In the genomic region with DNA sequence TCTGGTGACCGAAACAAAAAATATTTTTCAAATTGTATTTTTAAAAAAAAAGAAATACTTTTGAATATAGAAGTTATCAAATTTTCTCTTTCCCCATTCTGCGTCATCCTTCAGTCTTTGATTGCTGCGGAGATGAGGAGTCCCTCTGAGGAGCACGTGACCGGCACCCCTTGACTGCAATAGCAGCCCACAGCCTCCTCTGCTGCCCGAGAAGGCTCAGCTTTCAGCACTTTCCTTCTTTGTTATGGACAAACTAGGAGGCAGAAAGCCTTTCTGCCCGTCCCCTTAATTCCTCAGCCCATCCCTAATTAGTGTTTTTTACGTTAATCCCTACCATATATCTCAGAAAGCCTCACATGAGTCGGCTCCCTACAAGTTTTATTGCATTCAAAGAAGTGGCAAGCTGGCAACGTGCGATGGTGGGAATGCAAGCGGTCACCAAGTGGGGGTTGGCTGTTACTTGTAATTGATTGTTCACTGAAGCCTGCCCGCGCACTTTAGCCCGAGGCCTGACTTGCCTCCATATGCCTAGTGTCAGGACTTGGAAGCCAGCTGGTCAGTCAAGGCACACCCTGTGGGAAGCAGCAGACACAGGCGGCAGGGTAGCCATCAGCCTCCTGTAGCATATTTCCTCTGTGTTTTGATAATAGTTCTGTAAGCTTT, we compare ENCODE assay signal across 8 mouse cellular contexts.
DNase-seq lines count a peak whose midpoint lies in the region; ATAC-seq and TF ChIP-seq lines count a peak whose summit lies in the region.

No protein-coding gene starts in this region.

- no peak for TF ChIP-seq POLR2A in brain, embryonic 14.5 days (IDR thresholded peaks at IDR 0.05; ENCODE audit: borderline replicate concordance, extremely low read depth, insufficient read depth, insufficient read length, poor library complexity, severe bottlenecking)

- H3K9me3 ChIP-seq in forebrain, embryonic 13.5 days (replicated peaks) = no peaks in the 10 kb centered on the region
- no peaks in the 10 kb centered on the region for H3K9me3 ChIP-seq in midbrain, embryonic 11.5 days (ENCODE audit: control insufficient read depth, low read length)

- no peak for TF ChIP-seq CTCF in gastrocnemius, adult 2 months (IDR thresholded peaks at IDR 0.05)
- TF ChIP-seq CTCF in brain, embryonic 14.5 days (IDR thresholded peaks at IDR 0.05; ENCODE audit: borderline replicate concordance, extremely low read depth, insufficient read depth, insufficient read length) = no peak
- no peak for TF ChIP-seq CTCF in left cerebral cortex, adult 2 months (IDR thresholded peaks at IDR 0.05)

- H3K4me3 ChIP-seq in gastrocnemius, adult 2 months = no peak overlapping the region
- H3K4me3 ChIP-seq in forebrain, embryonic 13.5 days = 0 out of 2 replicates have a peak overlapping the region, but pooled peaks have one; percentile 13
- H3K4me3 ChIP-seq in midbrain, embryonic 11.5 days (ENCODE audit: low read depth, low read length) = no peak overlapping the region
- H3K4me3 ChIP-seq in left cerebral cortex, adult 2 months = no peak overlapping the region

- H3K4me1 ChIP-seq in forebrain, embryonic 13.5 days = peaks cover 6% of the 10 kb centered on the region
- H3K4me1 ChIP-seq in midbrain, embryonic 11.5 days (ENCODE audit: control insufficient read depth, insufficient read depth, low read length) = peaks cover 12% of the 10 kb centered on the region

- no peak overlapping the region for H3K9ac ChIP-seq in forebrain, embryonic 13.5 days
- peak overlapping the region; percentile 46 for H3K9ac ChIP-seq in midbrain, embryonic 11.5 days (ENCODE audit: low read length)

- no peaks in the 10 kb centered on the region for H3K36me3 ChIP-seq in forebrain, embryonic 13.5 days (ENCODE audit: poor library complexity, severe bottlenecking)
- no peaks in the 10 kb centered on the region for H3K36me3 ChIP-seq in midbrain, embryonic 11.5 days (ENCODE audit: control insufficient read depth, insufficient read depth, low read length)

- ATAC-seq in forebrain, embryonic 13.5 days = peak; percentile 80
- peak; percentile 88 for ATAC-seq in midbrain, embryonic 11.5 days (ENCODE audit: low FRiP score)
- ATAC-seq in megakaryocyte-erythroid progenitor cell, adult 5-6 weeks (replicated peaks; ENCODE audit: low FRiP score, low TSS enrichment, poor library complexity, severe bottlenecking) = no peak

- DNase-seq in gastrocnemius, adult 2 months = no peak
- DNase-seq in gastrocnemius, adult 8-10 months (ENCODE audit: low spot score in 2 of 2) = no peak
- peak; percentile 85 for DNase-seq in brain, embryonic 14.5 days (ENCODE audit: low read depth)
- DNase-seq in midbrain, embryonic 11.5 days (ENCODE audit: low spot score, missing footprints) = peak; percentile 91
- no peak for DNase-seq in left cerebral cortex, adult 2 months (ENCODE audit: extremely low spot score in 1 of 2, low spot score in 2 of 2)
- DNase-seq in layer of hippocampus, adult 8-10 months (ENCODE audit: low spot score in 2 of 2) = no peak

- peak overlapping the region; percentile 48 for H3K4me2 ChIP-seq in forebrain, embryonic 13.5 days
- peak overlapping the region; percentile 34; the same call in 1 of the 2 replicates for H3K4me2 ChIP-seq in midbrain, embryonic 11.5 days

- WGBS in forebrain, embryonic 13.5 days = 5% methylated on average over 16 of the region's 16 CpGs
- 7% methylated on average over 16 of the region's 16 CpGs for WGBS in midbrain, embryonic 11.5 days

- intact Hi-C loops in gastrocnemius, adult 2 months (cut with DNase I) = no loop called here
- intact Hi-C loops in left cerebral cortex, adult 2 months (cut with DNase I) = no loop called here

- H3K27me3 ChIP-seq in forebrain, embryonic 13.5 days = peaks cover 26% of the 10 kb centered on the region
- no peaks in the 10 kb centered on the region for H3K27me3 ChIP-seq in midbrain, embryonic 11.5 days (ENCODE audit: control insufficient read depth, insufficient read depth, low read length)

- peak overlapping the region; percentile 20 for H3K27ac ChIP-seq in gastrocnemius, adult 2 months
- no peak overlapping the region for H3K27ac ChIP-seq in forebrain, embryonic 13.5 days
- H3K27ac ChIP-seq in midbrain, embryonic 11.5 days (ENCODE audit: low read depth, low read length) = peak overlapping the region; percentile 40; the same call in 1 of the 2 replicates
- no peak overlapping the region for H3K27ac ChIP-seq in left cerebral cortex, adult 2 months

Comparison
In these comparisons a context has a peak if more than half of its experiments do, and no peak if none do; other contexts are left out.
1. DNase-seq: peak in brain, embryonic 14.5 days (single experiment) and midbrain, embryonic 11.5 days (single experiment); none in gastrocnemius, adult 2 months (single experiment), gastrocnemius, adult 8-10 months (0 of 2), left cerebral cortex, adult 2 months (0 of 2) and layer of hippocampus, adult 8-10 months (0 of 2).
2. H3K27ac ChIP-seq: peak in gastrocnemius, adult 2 months (single experiment) and midbrain, embryonic 11.5 days (single experiment); none in forebrain, embryonic 13.5 days (single experiment) and left cerebral cortex, adult 2 months (single experiment).